Mouse (Mus musculus): Measurements from ENCODE around the gene Zfp991.
A peak's percentile ranks its signal among the peaks of the same experiment; 100 is the strongest.
"Not testable (repeated sequence)": the region's sequence is repeated elsewhere in the genome, so short reads cannot be mapped to it uniquely, and the experiment has no call there.

The Zfp991 gene

DNA sequence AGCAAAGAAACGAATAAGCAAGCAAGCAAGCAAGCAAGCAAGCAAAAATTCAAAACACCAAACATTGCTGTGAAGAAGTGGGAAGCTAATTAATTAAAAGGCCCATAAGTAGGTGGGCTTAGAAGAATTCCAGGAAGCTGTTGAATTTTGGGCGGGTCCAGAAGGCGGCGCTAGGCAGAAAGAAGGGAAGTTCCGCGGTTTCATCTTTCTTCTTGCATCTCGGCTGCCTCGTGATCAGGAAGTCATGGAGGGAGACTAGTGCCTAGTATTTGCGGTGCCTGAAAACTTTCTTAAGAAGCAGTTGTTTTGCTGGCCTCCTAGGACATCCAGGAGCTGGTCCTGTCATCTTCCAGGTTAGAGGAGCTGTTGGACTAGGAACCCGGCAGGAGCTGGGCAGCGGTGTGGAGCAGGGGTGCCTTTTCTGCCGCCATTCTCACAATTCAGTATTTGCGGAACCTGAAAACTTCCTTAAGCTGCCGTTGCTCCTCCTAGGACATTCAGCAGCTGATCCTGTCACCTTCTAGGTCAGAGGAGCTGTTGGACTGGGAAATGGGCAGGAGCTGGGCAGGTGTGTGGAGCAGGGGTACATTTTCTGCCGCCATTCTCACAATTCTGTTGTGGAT, at the start of gene Zfp991:
Zfp991 (plus strand) TSS at position 202 of the 623 bp plus-strand sequence.
- not testable (repeated sequence) for DNase-seq (ENCODE audit: low read depth, low spot score)

DNA sequence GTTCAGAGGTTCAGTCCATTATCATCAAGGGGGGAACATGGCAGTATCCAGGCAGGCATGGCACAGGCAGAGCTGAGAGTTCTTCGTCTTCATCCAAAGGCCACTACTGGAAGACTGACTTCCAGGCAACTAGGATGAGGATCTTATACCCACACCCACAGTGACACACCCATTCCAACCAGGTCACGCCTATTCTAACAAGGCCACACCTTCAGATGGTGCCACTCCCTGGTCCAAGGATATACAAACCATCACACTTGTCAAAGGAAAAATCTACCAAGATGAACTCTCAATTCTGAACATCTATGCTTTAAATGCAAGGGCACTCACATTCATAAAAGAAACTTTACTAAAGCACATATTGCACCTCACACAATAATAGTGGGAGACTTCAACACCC, 36.2 kb upstream of the Zfp991 start:
- not testable (repeated sequence) for DNase-seq (ENCODE audit: low read depth, low spot score)

DNA sequence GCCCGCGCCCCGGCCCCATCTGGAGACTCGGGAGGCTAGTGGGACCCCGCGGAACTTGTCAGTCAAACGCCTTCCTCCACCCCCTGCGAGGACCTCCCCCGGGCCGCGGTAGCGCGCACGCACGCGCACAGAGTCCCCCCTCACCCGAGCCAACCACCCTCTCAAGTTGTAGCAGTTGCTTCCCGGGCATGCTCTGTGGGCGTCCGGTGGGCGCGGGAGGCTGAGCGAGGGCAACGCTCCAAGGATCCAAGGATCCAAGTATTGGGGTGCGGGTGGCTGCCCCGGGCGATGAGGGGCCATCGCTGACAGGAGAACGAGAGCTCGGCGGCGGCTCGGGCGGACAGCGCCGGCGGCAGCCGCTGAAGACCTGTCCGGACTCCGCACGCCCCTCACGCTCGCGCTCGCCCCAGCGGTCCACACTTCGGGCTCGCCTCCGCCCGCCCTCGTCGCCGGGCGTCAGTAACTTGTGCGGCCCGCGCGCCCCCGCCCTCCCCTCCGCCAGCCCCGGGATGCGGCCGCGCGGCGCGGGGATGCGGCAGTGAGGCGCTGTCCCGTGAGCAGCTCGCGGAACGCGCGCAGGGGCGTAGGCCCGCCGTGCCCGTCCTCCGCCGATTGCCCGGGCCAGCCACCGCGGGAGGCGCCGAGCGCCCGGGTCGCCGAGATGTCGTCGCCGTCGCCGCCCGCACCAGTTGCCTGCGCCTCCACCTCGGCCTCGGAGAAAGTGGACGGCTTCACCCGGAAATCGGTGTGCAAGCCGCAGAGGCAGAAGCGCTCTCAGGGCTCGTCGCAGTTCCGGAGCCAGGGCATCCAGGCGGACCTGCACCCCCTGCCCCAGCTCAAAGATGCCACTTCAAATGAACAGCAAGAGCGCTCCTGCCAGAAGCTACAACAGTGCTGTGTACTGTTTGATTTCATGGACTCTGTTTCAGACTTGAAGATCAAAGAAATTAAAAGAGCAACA, 29.9 kb upstream of the Zfp991 start:
- peak; percentile 13 for DNase-seq (ENCODE audit: low read depth, low spot score)

DNA sequence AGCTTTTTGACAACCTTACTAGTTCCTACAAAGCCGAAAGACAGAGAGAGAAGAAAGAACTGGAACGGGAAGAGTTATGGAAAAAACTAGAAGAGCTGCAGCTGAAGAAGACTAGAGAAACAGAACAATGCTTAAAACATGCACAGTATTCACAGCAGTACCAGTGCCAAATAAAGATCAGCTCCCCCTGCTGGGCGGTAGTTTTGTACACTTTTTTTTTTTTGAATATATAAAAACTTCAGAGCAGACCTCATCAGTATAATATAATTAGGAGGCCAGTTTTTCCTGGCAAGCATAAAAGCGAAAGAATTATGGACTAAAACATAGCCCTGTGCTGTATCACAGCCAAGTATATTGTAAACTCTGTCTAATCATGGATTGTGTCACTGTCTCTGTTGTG, 28.0 kb upstream of the Zfp991 start:
- DNase-seq (ENCODE audit: low read depth, low spot score): not testable (repeated sequence)

DNA sequence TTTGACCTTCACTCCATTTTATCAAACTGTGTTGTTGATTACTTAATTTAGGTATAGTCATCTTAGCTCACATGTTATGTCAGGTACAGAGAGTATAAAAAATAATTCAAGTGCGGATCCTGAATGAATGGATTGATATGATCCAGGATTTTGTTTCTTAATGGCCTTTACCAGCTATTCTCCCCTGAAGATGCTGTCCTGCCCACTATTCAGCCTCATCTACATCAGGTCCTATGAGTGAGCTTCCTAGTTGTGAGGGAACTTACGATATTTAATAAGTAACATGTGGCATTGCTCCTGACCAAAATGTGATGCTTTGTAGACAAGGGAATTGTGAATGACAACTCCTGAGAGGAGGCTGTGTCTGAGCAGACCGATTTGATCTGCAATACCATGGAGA, 14.0 kb upstream of the Zfp991 start:
- not testable (repeated sequence) for DNase-seq (ENCODE audit: low read depth, low spot score)

DNA sequence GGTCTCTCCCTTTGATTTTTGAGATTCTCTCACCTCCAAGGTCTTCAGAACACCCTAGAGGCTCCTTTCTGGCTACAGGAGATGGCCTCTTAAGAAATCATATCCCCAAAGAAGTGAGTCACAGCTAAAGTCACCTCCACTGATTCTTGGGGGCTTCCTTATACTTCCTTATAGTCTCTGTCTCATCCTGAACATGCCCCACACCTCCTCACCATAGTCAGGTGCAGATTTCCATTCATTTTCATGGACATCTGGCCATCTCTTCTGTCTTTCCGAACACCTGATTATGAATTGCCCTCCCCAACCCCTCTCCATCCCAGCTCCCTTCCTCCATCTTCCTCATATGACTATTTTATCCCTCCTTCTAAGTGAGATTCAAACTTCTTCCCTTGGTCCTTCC, 9.6 kb upstream of the Zfp991 start:
- not testable (repeated sequence) for DNase-seq (ENCODE audit: low read depth, low spot score)

DNA sequence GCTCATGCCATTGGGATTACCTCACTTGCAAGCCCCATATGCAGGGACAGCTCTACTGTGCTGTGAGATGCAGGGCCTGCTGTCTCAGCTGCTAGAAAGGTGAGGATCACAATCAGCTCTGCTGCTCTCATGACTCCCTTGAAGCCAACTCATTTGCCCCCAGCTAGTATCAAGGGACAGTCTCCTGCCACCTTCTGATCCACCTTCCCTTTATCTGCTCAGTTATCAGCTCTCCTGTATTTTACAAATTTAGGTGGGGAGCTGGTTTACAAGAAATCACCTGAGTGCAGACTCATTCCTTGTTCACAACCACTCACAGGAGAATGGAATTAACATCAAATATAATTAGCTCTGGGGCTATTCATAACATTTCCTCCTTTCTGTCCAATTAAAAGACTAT, 8.0 kb upstream of the Zfp991 start:
- not testable (repeated sequence) for DNase-seq (ENCODE audit: low read depth, low spot score)

DNA sequence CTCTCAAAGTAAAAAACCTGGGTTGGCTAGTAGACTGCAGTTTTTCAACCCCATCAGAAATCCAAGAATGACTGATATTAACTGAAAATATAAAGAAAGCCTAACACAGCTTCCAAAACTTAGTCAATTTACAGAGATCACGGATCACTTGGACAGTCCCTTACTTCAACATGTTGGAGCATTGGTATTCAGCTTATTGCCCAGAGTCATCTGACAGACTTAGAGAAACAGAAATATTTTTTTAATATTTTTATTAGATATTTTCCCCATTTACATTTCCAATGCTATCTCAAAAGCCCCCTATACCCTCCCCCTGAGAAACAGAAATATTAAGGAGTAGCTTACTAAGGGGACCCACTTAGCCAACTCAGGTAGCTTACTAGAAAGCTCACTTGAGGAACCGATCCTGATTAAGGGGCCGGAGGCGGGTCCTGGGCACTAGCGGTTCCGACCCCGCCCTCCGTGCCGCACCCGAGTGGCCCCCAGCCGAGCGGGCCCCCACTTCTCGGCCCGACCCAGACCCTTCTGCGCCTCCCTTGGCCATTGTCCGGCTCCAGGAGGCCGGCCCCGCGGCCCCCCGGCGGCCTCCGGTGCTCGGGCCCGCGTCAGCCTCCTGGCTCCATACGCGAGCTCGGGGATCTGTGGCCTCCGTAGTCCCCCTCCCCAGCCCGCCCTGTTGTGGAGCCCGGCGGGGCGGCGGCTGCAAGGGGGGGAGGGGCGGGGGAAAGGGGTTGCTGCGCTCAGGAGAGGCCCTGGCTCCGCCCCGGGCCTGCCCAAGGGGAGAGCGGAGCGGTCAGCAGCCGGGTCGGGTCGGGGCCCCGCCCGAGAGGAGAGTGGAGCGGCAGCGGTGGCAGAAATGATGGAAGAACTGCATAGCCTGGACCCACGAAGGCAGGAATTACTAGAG, 7.2 kb upstream of the Zfp991 start:
- DNase-seq (ENCODE audit: low read depth, low spot score): peak; percentile 42

DNA sequence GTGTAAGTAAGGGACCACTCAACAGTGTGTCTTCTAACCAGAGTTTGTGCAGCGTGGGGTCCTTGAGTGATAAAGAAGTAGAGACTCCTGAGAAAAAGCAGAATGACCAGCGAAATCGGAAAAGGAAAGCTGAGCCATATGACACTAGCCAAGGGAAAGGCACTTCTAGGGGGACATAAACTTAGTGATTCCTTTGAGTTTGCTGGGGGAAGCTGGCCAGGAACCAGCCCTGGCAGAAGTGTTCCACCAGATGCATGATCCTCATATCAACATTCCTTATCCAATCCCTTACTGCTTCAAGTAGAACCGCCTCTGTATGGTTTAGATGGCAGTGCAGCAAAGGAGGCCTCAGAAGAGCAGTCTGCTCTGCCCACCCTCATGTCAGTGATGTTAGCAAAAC, 6.5 kb upstream of the Zfp991 start:
- not testable (repeated sequence) for DNase-seq (ENCODE audit: low read depth, low spot score)

DNA sequence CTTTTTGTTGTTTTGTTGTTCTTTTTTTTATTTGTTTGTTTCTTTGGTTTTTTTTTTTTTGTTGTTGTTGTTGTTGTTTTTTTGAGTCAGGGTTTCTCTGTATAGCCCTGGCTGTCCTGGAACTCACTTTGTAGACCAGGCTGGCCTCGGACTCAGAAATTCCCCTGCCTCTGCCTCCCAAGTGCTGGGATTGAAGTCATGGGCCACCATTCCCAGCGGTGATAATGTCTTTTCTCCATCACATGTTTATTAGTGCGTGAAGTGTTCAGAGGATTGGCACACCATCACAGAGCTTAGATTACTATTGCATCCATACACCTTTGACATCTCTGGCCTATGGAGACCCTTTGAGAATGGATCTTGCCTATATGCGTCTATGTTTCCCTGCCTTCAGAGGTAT, 6.0 kb upstream of the Zfp991 start:
- not testable (repeated sequence) for DNase-seq (ENCODE audit: low read depth, low spot score)

DNA sequence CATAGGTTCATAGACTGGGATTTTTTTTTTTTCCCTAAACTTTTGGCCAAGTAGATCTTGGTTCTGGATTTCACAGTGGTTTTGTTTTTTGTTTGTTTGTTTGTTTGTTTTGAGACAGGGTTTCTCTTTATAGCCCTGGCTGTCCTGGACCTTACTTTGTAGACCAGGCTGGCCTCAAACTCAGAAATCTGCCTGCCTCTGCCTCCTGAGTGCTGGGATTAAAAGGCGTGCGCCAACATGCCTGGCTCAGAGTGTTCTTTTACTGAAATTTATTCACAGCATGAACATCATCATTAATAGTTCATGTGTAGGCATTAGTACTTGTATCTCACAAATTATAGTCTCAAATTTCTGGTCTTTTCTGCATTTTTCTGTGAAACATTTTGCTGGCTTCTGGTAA, 5.4 kb upstream of the Zfp991 start:
- not testable (repeated sequence) for DNase-seq (ENCODE audit: low read depth, low spot score)

DNA sequence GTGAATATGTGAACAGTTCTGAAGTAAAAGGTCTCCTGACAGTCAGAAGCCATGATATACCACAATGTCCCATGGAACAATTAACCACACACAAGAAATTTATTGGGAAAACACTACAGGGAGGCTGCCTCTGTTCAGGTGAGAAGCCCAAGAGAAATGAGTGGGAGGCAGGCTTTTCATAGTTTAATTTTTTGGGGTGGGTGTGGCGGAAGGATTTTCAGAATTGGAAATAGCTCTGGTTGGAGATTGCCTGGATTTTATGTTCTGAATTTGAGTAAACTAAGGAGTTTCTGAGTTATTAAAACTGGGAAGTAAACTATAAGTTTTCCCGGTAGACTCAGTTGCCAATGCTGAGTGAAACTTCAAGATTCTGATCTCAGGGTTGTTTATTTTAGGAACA, 4.7 kb upstream of the Zfp991 start:
- DNase-seq (ENCODE audit: low read depth, low spot score): not testable (repeated sequence)

DNA sequence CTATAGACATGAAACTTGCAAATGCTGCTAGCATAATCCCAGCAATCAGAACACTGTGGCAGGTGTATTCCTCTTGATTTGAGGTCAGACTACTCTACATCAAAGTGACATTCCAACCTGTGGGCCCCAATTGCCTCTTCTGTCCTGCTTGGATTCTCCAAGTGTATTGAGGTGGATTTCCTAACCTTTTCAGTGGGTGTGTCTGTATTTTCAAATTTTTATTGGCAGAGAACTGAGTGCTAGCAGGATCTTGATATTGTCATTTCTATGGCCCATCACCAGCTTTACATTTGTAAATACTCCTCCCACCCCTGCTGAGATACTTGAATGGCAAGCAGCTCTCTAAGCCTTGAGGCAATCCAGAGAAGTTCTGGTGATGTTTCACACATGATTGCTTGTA, 3.7 kb upstream of the Zfp991 start:
- not testable (repeated sequence) for DNase-seq (ENCODE audit: low read depth, low spot score)

DNA sequence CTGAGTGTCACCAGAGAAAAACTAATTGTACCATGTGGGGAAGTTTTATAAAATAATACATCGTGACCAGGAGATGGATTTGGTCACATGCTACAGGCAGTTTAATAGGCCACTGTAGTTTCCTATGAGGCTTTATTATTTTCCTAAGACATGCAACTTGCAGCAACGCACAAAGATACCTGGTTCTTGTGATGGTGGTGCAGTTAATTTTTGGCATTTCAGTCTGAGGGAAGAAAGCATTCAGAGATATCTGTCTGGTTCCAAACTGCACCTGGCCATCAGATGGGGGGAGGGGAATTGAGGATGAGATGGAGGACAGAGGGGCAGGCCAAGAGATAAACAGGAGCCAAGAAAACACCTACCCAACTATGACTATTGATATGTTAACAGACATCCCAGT, 1.8 kb downstream of the Zfp991 start:
- DNase-seq (ENCODE audit: low read depth, low spot score): not testable (repeated sequence)

DNA sequence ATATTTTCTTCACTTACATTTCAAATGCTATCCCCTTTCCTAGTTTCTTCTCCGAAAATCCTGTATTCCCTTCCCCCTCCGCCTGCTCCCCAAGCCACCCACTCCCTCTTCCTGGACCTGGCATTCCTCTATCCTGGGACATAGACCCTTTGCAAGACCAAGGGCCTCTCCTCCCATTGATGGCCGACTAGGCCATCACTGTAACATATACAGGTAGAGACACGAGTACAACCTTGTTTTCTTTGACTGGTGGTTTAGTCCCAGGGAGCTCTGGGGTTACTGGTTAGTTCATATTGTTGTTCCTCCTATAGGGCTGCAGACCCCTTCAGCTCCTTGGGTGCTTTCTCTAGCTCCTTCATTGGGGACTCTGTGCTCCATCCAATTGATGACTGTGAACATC, 9.9 kb downstream of the Zfp991 start:
- DNase-seq (ENCODE audit: low read depth, low spot score): not testable (repeated sequence)

DNA sequence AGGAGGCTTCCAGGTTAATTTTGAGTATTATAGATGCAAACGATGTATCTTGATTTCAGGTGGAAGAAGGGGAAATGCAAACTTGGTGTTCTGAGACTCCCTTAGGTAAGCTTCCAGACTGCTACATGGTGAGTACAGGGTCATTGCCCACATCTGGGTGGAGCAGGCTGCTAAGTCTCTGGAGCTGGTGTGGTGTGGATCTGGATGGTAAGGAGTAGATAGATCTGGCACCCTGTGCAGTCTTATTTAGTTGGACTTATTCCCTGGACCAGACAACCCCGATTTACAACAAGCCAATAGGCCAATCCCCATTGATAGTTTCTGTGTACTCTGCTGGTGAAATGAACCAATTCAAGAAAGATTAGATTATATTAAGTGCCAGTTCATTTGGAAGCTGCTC, 33.4 kb downstream of the Zfp991 start:
- not testable (repeated sequence) for DNase-seq (ENCODE audit: low read depth, low spot score)

DNA sequence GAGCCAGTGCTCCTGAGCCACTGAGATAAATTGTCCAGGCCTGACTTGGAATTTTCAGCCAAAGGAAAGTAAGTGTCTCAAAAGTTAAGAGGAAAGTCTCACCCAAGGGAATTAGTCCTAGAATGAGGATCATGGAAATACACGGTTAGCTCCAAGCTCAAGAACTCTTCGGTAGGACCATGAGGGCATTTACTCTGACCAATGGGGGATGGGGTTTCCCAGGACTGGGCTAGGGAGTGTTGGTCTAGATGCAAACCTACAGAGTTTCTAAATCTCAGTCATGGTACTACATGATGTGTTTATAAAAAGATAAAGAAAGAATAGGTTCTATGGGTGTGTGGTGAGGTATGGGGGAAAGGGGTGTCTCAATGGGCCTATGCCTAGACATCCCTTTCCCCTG, 38.7 kb downstream of the Zfp991 start:
- DNase-seq (ENCODE audit: low read depth, low spot score): not testable (repeated sequence)

DNA sequence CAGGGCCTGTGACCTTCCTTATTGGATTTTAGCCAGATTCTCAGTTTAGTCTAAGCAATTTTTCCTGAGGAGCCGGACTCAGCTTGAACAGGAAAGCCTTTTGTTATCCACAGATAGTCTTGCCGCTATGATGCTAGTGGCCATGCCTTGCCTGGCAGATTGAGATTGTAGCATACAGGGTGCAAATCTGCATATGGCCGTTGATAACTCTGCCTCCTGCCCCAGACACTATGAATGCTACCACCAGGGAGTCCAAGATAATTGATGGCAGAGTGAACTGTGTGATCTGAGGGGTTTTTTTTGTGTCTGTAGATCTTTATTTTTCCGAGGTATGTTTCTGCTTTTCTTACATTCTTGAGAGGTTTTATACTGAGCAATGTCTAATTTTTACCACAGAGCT, 39.7 kb downstream of the Zfp991 start:
- DNase-seq (ENCODE audit: low read depth, low spot score): not testable (repeated sequence)

DNA sequence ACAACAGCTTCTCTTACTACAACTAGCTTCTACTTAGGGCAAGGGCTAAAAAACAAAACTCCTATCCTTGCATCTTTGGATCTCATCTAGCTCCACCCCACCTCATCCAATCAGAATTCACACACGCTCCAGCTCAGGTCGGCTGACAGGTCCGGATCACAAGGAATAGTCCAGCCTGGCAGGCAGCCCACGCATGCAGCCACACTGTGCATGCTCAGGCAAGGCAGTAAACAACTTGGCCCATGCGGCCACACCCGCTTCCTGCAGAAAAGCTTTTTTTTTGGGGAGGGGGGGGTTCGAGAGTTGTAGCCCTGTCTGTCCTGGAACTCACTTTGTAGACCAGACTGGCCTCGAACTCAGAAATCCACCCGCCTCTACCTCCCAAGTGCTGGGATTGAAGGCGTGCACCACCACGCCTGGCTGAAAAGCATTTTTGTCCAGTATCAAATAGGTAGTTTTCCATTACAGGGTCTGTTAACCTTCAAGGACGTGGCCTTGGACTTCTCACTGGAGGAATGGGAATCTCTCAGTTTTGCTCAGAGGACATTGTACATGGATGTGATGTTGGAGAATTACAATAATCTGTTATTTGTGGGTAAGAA, 44.5 kb downstream of the Zfp991 start:
- DNase-seq (ENCODE audit: low read depth, low spot score): not testable (repeated sequence)

DNA sequence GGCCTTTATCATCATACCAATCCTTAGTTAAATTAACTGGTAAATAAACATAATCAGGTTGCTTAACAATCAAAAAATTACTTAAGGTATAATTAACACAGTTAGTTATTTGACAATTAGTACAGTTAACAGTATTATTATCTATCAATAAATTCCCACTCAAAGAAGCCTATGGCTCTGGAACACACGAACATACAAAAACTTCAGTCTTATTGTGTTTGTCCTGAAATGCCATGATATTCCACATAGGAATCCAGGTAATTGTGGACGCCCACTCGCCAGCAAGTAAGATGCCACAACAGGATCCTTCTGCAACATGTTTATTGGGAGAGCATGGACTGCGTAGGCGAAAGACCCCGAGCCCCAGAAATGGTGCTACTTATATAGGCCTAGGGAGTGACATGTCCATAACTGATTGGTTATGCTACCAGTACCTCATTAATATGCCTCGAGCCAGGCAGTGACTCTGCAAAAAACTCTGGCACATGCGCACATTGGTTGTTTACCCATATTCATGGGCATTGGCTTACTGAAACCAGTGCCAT, 49.4 kb downstream of the Zfp991 start:
- DNase-seq (ENCODE audit: low read depth, low spot score): not testable (repeated sequence)

Measured in retina, postnatal 7 days (tissue).